Mouse (Mus musculus) left cerebral cortex, postnatal 25 days (tissue): ENCODE measurements at regions not wholly inside any gene's neighbourhood (a gene's known extent, or its start where the extent isn't known, plus 50 kb on each side); places are given as distances from the start of the nearest gene placed in this dataset.
A peak's percentile ranks its signal among the peaks of the same experiment; 100 is the strongest.

Source experiments
- DNase-seq, 2 experiments: peaks; one replicate each; pipeline ENCODE4 v3.0.0; 2022; ENCODE audit warnings: low spot score in 2 of 2, mixed read lengths in 1 of 2
- intact Hi-C: fragments of 180-260 bp; cut with DNase I; formaldehyde crosslinking; loops from one replicate; pipeline ENCODE4 v1.15.1; 2025

DNA sequence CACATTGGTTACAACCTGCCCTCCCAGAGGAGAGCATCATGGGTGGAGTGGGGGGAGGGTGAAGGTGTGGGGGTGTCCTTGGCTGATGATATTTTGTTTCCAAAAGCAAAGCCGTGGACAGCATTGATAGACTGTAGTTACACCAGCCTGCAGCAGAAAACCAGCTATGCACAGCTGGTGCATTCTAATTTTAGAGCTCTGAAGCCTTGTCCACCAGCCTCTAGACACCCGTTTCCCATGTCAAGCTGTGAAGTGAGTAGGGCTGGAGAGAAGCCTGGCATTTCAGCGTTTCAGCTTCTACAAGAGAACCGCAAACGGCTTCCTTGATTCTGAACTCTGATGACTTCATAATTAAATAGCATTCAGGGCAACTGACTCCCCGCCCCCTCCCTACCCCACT, 310.7 kb upstream of the Rorb start:
- peak in 1 of 2 experiments; percentile 37 for DNase-seq
- intact Hi-C loops, result no loop called here
